Mouse (Mus musculus): ENCODE data around the gene Abi1. TPM values are rescaled to one million over a fixed set of nuclear protein-coding genes. Genes with fewer than 3 reads are reported as not detected.
A peak's percentile ranks its signal among the peaks of the same experiment; 100 is the strongest.

Abi1 gene
- total and polyA plus RNA-seq, 3 experiments = 51.9 to 138 (median 120) TPM

DNA sequence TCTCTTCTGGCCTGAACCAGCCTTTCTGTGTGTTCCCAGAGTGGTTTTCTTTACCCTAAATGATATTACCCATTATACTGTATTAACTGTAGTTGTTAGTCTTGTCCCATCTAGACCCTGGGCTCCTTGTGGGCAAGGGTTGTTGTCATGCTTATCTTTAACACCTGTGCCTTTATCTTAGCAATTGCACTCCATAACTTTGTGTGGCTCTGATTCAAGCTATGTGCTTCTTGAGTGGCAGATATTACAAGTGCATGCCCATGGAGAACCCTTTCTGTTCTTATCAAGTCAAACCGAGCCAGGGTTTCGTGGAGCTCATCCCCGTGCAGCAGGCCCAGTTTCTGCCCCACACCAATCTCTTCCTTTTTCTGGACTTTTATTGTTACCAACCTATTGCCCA lies 136.1 kb downstream of the Abi1 start:
- peak; percentile 52 for ATAC-seq (ENCODE audit: extremely low read depth, insufficient number of reproducible peaks, low FRiP score, poor library complexity, severe bottlenecking)
- Histone ChIP-seq H3K4me1 (ENCODE audit: insufficient read depth, low read depth, low read length) (peaks cover 23% of the 10 kb centered on the region), H3K36me3 (replicated peaks) (peaks cover 77% of the 10 kb centered on the region), H3K27me3 (ENCODE audit: insufficient read depth, low read length) (no peaks in the 10 kb centered on the region), H3K9me3 (replicated peaks) (no peaks in the 10 kb centered on the region), H3K4me3 (ENCODE audit: low read depth, low read length) (no peak overlapping the region)
- no peak for TF ChIP-seq CTCF (IDR thresholded peaks at IDR 0.05; ENCODE audit: low read depth, low read length)
- peak; percentile 51 for TF ChIP-seq TAL1 (conservative IDR thresholded peaks at IDR 0.05; ENCODE audit: low read depth, low read length)
- no peak for DNase-seq (ENCODE audit: low spot score)

DNA sequence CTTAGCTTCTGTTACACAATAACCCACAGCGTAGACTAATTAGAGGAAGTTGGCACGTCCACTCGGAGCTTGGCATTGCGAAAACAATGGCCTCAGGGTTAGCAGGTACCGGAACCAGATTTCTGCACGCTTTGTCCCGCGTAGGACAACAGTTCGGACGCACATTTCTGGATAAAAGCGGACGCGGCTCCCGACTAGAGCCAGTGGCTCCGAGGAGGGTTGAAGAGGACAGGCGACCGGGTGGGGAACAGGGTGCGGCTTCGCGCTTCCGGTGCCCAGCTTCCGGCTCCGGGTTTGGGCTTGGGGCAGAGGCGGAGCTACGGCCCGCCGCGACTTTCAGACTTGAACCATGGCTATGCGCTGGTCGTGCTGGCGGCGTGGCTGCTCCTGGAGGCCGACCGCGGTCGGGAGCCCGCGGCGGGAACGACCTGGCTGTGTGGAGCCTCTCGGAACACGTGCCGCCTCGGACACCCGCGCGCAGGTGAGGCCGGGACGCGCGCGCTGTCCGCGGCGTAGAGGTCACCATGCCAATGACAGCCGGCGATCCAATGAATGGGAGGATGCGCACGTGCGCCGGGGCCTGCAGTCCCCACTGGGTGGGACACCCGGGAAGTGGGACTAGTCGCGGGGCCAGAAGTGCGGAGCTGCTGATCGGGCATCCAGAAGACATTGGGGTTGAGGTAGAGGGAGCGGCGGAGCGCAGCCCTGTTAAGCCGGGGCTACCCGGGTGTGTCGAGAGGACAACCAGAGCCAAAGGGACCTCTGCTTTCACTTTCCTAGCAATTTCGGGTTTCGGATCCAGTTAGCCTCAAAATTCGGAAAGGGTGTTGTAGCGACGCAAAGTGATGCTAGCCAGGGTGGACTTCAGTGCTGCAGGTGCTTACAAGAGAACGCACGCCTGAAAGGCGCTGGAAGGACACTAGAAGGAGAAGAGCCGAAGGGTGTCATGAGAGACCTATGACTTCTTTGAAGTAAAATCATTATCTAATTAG lies 144.5 kb downstream of the Abi1 start, which contains the start of gene Pdss1:
Pdss1 (plus strand) TSS at position 241 of the 992 bp plus-strand sequence.
- Histone ChIP-seq H3K27me3 (ENCODE audit: insufficient read depth, low read length) (no peaks in the 10 kb centered on the region), H3K9me3 (replicated peaks) (no peaks in the 10 kb centered on the region), H3K4me1 (ENCODE audit: insufficient read depth, low read depth, low read length) (peaks cover 18% of the 10 kb centered on the region; the same call in 1 of the 2 replicates), H3K4me3 (ENCODE audit: low read depth, low read length) (peak within 1 kb of the TSS; percentile 98), H3K36me3 (replicated peaks) (peaks cover 20% of the 10 kb centered on the region)
- TF ChIP-seq GATA2 (IDR thresholded peaks at IDR 0.05; ENCODE audit: borderline replicate concordance, low read depth, low read length) (no peak), POLR2AphosphoS5 (IDR thresholded peaks at IDR 0.05; ENCODE audit: insufficient replicate concordance, low read depth, low read length) (no peak), TAL1 (conservative IDR thresholded peaks at IDR 0.05; ENCODE audit: low read depth, low read length) (no peak), CTCF (IDR thresholded peaks at IDR 0.05; ENCODE audit: low read depth, low read length) (no peak), GATA1 (IDR thresholded peaks at IDR 0.05; ENCODE audit: borderline replicate concordance, low read length) (no peak)
- ATAC-seq (ENCODE audit: extremely low read depth, insufficient number of reproducible peaks, low FRiP score, poor library complexity, severe bottlenecking) = peak; percentile 95
- DNase-seq (ENCODE audit: low spot score) = peak; percentile 91

DNA sequence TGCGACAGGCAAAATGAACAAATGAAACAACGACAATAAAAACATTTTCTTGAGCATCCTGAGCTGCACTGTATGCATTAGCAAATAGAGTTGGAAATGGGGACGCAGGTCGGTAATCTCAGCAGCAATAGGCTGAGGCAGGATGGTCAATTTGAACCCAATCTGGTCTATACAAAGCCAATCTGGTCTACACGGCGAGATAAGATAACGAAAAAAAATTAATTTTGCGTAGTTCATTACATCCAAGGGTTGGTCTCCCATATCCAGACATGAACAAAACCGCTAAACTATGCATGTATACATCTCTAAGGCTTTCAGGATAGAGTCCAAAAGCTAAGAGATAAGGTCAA lies 145.1 kb downstream of the Abi1 start:
- Histone ChIP-seq H3K9me3 (replicated peaks) (no peaks in the 10 kb centered on the region), H3K4me3 (ENCODE audit: low read depth, low read length) (peak overlapping the region; percentile 98), H3K36me3 (replicated peaks) (peaks cover 15% of the 10 kb centered on the region), H3K4me1 (ENCODE audit: insufficient read depth, low read depth, low read length) (peaks cover 18% of the 10 kb centered on the region; the same call in 1 of the 2 replicates), H3K27me3 (ENCODE audit: insufficient read depth, low read length) (no peaks in the 10 kb centered on the region)
- DNase-seq (ENCODE audit: low spot score) (no peak), ATAC-seq (ENCODE audit: extremely low read depth, insufficient number of reproducible peaks, low FRiP score, poor library complexity, severe bottlenecking) (no peak)
- no peak for TF ChIP-seq GATA2 (IDR thresholded peaks at IDR 0.05; ENCODE audit: borderline replicate concordance, low read depth, low read length)
- no peak for TF ChIP-seq CTCF (IDR thresholded peaks at IDR 0.05; ENCODE audit: low read depth, low read length)
- TF ChIP-seq TAL1 (conservative IDR thresholded peaks at IDR 0.05; ENCODE audit: low read depth, low read length) = no peak
- TF ChIP-seq GATA1 (IDR thresholded peaks at IDR 0.05; ENCODE audit: borderline replicate concordance, low read length) = no peak
- TF ChIP-seq POLR2AphosphoS5 (IDR thresholded peaks at IDR 0.05; ENCODE audit: insufficient replicate concordance, low read depth, low read length) = no peak

Other genes with a start within 250 kb of the Abi1 start
- 19.6 and 31.6 TPM in 2 replicates for gene Pdss1, start 144.7 kb downstream of the Abi1 start, total RNA-seq (2014; fragmentation: Nextera tagmentation)
- 21.9 and 25.7 TPM in 2 replicates for gene Pdss1, start 144.7 kb downstream of the Abi1 start, total RNA-seq (2017)
- gene Pdss1, start 144.7 kb downstream of the Abi1 start, polyA plus RNA-seq (2012) = 13.5 and 13.7 TPM in 2 replicates
- 17.2 and 21.5 TPM in 2 replicates for gene Acbd5, start 27.9 kb upstream of the Abi1 start, total RNA-seq (2014; fragmentation: Nextera tagmentation)
- 17.9 and 25.1 TPM in 2 replicates for gene Acbd5, start 27.9 kb upstream of the Abi1 start, total RNA-seq (2017)
- gene Acbd5, start 27.9 kb upstream of the Abi1 start, polyA plus RNA-seq (2012) = 3.9 and 5.2 TPM in 2 replicates
- gene Mastl, start 115.8 kb upstream of the Abi1 start, total RNA-seq (2014; fragmentation: Nextera tagmentation) = 18.6 and 20.7 TPM in 2 replicates
- gene Mastl, start 115.8 kb upstream of the Abi1 start, total RNA-seq (2017) = 16.3 and 19.8 TPM in 2 replicates
- gene Mastl, start 115.8 kb upstream of the Abi1 start, polyA plus RNA-seq (2012) = 1.1 and 1.8 TPM in 2 replicates
- 186 and 206 TPM in 2 replicates for gene Yme1l1, start 116.1 kb upstream of the Abi1 start, total RNA-seq (2014; fragmentation: Nextera tagmentation)
- gene Yme1l1, start 116.1 kb upstream of the Abi1 start, total RNA-seq (2017) = 150 and 164 TPM in 2 replicates
- gene Yme1l1, start 116.1 kb upstream of the Abi1 start, polyA plus RNA-seq (2012) = 3.8 and 5.9 TPM in 2 replicates
- not detected in 2 replicates for gene 4931423N10Rik, start 167.2 kb upstream of the Abi1 start, total RNA-seq (2014; fragmentation: Nextera tagmentation)
- gene 4931423N10Rik, start 167.2 kb upstream of the Abi1 start, total RNA-seq (2017) = 0.16 and 0.29 TPM in 2 replicates
- gene 4931423N10Rik, start 167.2 kb upstream of the Abi1 start, polyA plus RNA-seq (2012) = not detected in 2 replicates